In the genomic region with DNA sequence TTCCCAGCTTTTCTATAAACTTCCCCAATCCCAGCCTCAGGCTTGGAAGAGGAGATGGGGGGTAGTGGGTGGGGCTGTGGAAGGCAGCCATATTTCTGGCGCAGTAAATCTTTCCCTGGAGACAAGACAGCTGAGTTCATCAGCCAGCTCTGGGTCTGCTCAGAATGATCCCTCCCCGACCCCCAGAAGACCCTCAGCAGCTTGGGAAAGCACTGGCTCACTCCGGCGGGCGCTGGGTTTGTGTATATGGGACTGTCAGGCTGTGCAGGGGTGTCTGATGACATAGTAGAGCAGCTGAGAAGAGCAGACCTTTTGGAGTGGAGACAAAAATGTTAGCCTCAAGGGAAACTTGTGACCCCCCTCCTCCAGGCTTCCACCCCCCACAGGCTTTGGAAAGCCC, we compare ENCODE assay signal across 14 mouse cellular contexts.
DNase-seq lines count a peak whose midpoint lies in the region; ATAC-seq and TF ChIP-seq lines count a peak whose summit lies in the region.
"Had no signal": no experiment of that assay in that cellular context is flagged by ENCODE, and none has a peak within 500 bp of the region (broad histone marks: within the 10 kb centered on the region; RNA-seq: fewer than 3 reads in every experiment).

No protein-coding gene starts in this region.

- no peak overlapping the region for H3K9ac ChIP-seq in heart, embryonic 14.5 days (ENCODE audit: low read length)
- H3K9ac ChIP-seq in heart, embryonic 12.5 days: no peak overlapping the region
- H3K9ac ChIP-seq in lung, embryonic 14.5 days: no peak overlapping the region
- no peak overlapping the region for H3K9ac ChIP-seq in intestine, embryonic 15.5 days
- H3K9ac ChIP-seq: heart, embryonic 13.5 days; midbrain, embryonic 12.5 days had no signal

- no peak for TF ChIP-seq CTCF in lung, embryonic 14.5 days (IDR thresholded peaks at IDR 0.05; ENCODE audit: low read depth)

- no peak overlapping the region for H3K4me3 ChIP-seq in heart, embryonic 14.5 days (ENCODE audit: control insufficient read depth in 1 of 2, insufficient read depth in 1 of 2, low read depth in 1 of 2, low read length in 2 of 2)
- H3K4me3 ChIP-seq in heart, embryonic 12.5 days: no peak overlapping the region
- H3K4me3 ChIP-seq in lung, embryonic 14.5 days (ENCODE audit: low read depth, low read length): no peak overlapping the region
- no peak overlapping the region for H3K4me3 ChIP-seq in intestine, embryonic 15.5 days (replicated peaks)
- no peak overlapping the region for H3K4me3 ChIP-seq in myocyte
- H3K4me3 ChIP-seq: heart, embryonic 13.5 days; midbrain, embryonic 12.5 days had no signal

- no peak overlapping the region for H3K27ac ChIP-seq in heart, embryonic 14.5 days (replicated peaks in 1 of 2; ENCODE audit: control insufficient read depth in 1 of 2, insufficient read depth in 1 of 2, low read depth in 2 of 2, low read length in 2 of 2)
- H3K27ac ChIP-seq in heart, embryonic 12.5 days (ENCODE audit: poor library complexity, severe bottlenecking): no peak overlapping the region
- H3K27ac ChIP-seq in lung, embryonic 14.5 days (ENCODE audit: low read depth): peak overlapping the region; percentile 94
- H3K27ac ChIP-seq in intestine, embryonic 15.5 days: peak overlapping the region; percentile 93
- H3K27ac ChIP-seq: midbrain, embryonic 12.5 days had no signal

- H3ac ChIP-seq in myocyte (ENCODE audit: control insufficient read depth, insufficient read length): no peak overlapping the region

- no peaks in the 10 kb centered on the region for H3K36me3 ChIP-seq in heart, embryonic 14.5 days (ENCODE audit: control insufficient read depth, insufficient read depth, low read length)
- H3K36me3 ChIP-seq in heart, embryonic 12.5 days: no peaks in the 10 kb centered on the region
- no peaks in the 10 kb centered on the region for H3K36me3 ChIP-seq in lung, embryonic 14.5 days (ENCODE audit: insufficient read depth)
- no peaks in the 10 kb centered on the region for H3K36me3 ChIP-seq in intestine, embryonic 15.5 days
- H3K36me3 ChIP-seq in myocyte (ENCODE audit: control insufficient read depth, insufficient read depth): no peaks in the 10 kb centered on the region
- H3K36me3 ChIP-seq: heart, embryonic 13.5 days; midbrain, embryonic 12.5 days had no signal

- DNase-seq in lung, embryonic 14.5 days: peak; percentile 96
- DNase-seq in lung, adult 18-20 months: no peak
- DNase-seq in urinary bladder, postnatal 4 days (ENCODE audit: low spot score in 2 of 2): no peak
- DNase-seq: adrenal gland, postnatal 25 days; cerebellum, adult 18-20 months; left cerebral cortex, postnatal 4 days had no signal

- no peaks in the 10 kb centered on the region for H3K9me3 ChIP-seq in heart, embryonic 14.5 days (ENCODE audit: control insufficient read depth, low read length)
- H3K9me3 ChIP-seq in heart, embryonic 12.5 days (replicated peaks): no peaks in the 10 kb centered on the region
- H3K9me3 ChIP-seq in lung, embryonic 14.5 days (ENCODE audit: low read depth, low read length): no peaks in the 10 kb centered on the region
- no peaks in the 10 kb centered on the region for H3K9me3 ChIP-seq in intestine, embryonic 15.5 days
- H3K9me3 ChIP-seq: heart, embryonic 13.5 days; midbrain, embryonic 12.5 days had no signal

- no peak for TF ChIP-seq POLR2A in myocyte (IDR thresholded peaks at IDR 0.05; ENCODE audit: insufficient read length, low read depth)

- H3K79me2 ChIP-seq in myocyte (ENCODE audit: control insufficient read depth, insufficient read depth): no peaks in the 10 kb centered on the region

- 0 out of 2 replicates have a peak, but pooled peaks have one; percentile 31 for ATAC-seq in heart, embryonic 14.5 days (ENCODE audit: insufficient number of reproducible peaks, insufficient read depth, low FRiP score, low read depth)
- ATAC-seq in heart, embryonic 12.5 days (ENCODE audit: insufficient number of reproducible peaks, low FRiP score): no peak
- peak; percentile 96 for ATAC-seq in lung, embryonic 14.5 days (ENCODE audit: insufficient read depth)
- peak; percentile 80 for ATAC-seq in intestine, embryonic 15.5 days
- ATAC-seq in cerebellum, adult (ENCODE audit: insufficient number of reproducible peaks, low FRiP score, low TSS enrichment): no peak
- ATAC-seq: Patski had no signal

- H3K4me2 ChIP-seq in heart, embryonic 14.5 days (ENCODE audit: low read length): no peak overlapping the region
- H3K4me2 ChIP-seq in heart, embryonic 12.5 days: no peak overlapping the region
- no peak overlapping the region for H3K4me2 ChIP-seq in lung, embryonic 14.5 days
- H3K4me2 ChIP-seq in intestine, embryonic 15.5 days (replicated peaks): no peak overlapping the region
- no peak overlapping the region for H3K4me2 ChIP-seq in myocyte (ENCODE audit: low read depth)
- H3K4me2 ChIP-seq: heart, embryonic 13.5 days; midbrain, embryonic 12.5 days had no signal

- H3K27me3 ChIP-seq in heart, embryonic 14.5 days (ENCODE audit: control insufficient read depth, insufficient read depth, low read length): no peaks in the 10 kb centered on the region
- no peaks in the 10 kb centered on the region for H3K27me3 ChIP-seq in heart, embryonic 12.5 days (replicated peaks)
- no peaks in the 10 kb centered on the region for H3K27me3 ChIP-seq in lung, embryonic 14.5 days (ENCODE audit: insufficient read depth, low read length)
- no peaks in the 10 kb centered on the region for H3K27me3 ChIP-seq in intestine, embryonic 15.5 days (replicated peaks)
- no peaks in the 10 kb centered on the region for H3K27me3 ChIP-seq in myocyte (ENCODE audit: control insufficient read depth, insufficient read depth, insufficient read length)
- H3K27me3 ChIP-seq: heart, embryonic 13.5 days; midbrain, embryonic 12.5 days; Patski had no signal

- WGBS in heart, embryonic 14.5 days: 73% methylated on average over 5 of the region's 5 CpGs
- WGBS in heart, embryonic 12.5 days: 62% methylated on average over 5 of the region's 5 CpGs
- WGBS in lung, embryonic 14.5 days: 25% methylated on average over 5 of the region's 5 CpGs
- 51% methylated on average over 5 of the region's 5 CpGs for WGBS in intestine, embryonic 15.5 days

- peaks cover 19 to 31% of the 10 kb centered on the region in 2 experiments for H3K4me1 ChIP-seq in heart, embryonic 14.5 days (ENCODE audit: control insufficient read depth in 2 of 2, insufficient read depth in 2 of 2, low read length in 2 of 2)
- H3K4me1 ChIP-seq in heart, embryonic 12.5 days (replicated peaks): peaks cover 54% of the 10 kb centered on the region
- H3K4me1 ChIP-seq in lung, embryonic 14.5 days (ENCODE audit: insufficient read depth): peaks cover 46% of the 10 kb centered on the region
- H3K4me1 ChIP-seq in intestine, embryonic 15.5 days (replicated peaks): peaks cover 37% of the 10 kb centered on the region

TF ChIP-seq in myocyte, 11 proteins besides CTCF, POLR2A, EP300 and RAD21:
- TF ChIP-seq SRF (IDR thresholded peaks at IDR 0.05; ENCODE audit: control insufficient read depth, insufficient read length, low read depth) (no peak), MYOD1 (IDR thresholded peaks at IDR 0.05; ENCODE audit: control insufficient read depth in 1 of 3, insufficient read length in 2 of 3, low read depth in 2 of 3) (peak in 2 of 3 experiments; percentile 38 to 58), E2F4 (IDR thresholded peaks at IDR 0.05; ENCODE audit: insufficient read depth) (no peak), POLR2AphosphoS2 (IDR thresholded peaks at IDR 0.05; ENCODE audit: insufficient read length, low read depth) (no peak)

Comparison
In these comparisons a context has a peak if more than half of its experiments do, and no peak if none do; other contexts are left out.
1. ATAC-seq: peak in heart, embryonic 14.5 days (single experiment), lung, embryonic 14.5 days (single experiment) and intestine, embryonic 15.5 days (single experiment); none in heart, embryonic 12.5 days (single experiment) and cerebellum, adult (single experiment).
2. H3K27ac ChIP-seq: peak in lung, embryonic 14.5 days (single experiment) and intestine, embryonic 15.5 days (single experiment); none in heart, embryonic 14.5 days (0 of 2) and heart, embryonic 12.5 days (single experiment).